Mouse (Mus musculus) midbrain, postnatal 0 days (tissue): ENCODE results near the gene Dbnl. TPM values are rescaled to one million over a fixed set of nuclear protein-coding genes. Genes with fewer than 3 reads are reported as not detected.

Experiments
- ATAC-seq: fragments of 200-750 bp; cut with Nextera tagmentation; 2 replicates; pipeline ENCODE4 v1.8.0; 2017; ENCODE audit warnings: moderate number of reproducible peaks, mild to moderate bottlenecking, moderate TSS enrichment, moderate library complexity; ENCODE audit not compliant: low FRiP score
- DNase-seq: peaks from one replicate; pipeline ENCODE4 v3.0.0-alpha.2; 2015; ENCODE audit warnings: low spot score
- H3K27ac ChIP-seq: fragments of 300-500 bp; sonication (generic); 2 replicates; pipeline ENCODE4 v1.5.1; 2014; ENCODE audit warnings: low read depth, mild to moderate bottlenecking, low read length, mixed read lengths
- H3K27me3 ChIP-seq: fragments of 300-500 bp; sonication (generic); 2 replicates; pipeline ENCODE4 v1.6.1; 2014; ENCODE audit warnings: low read length, control low read depth, mixed read lengths; ENCODE audit not compliant: insufficient read depth
- H3K36me3 ChIP-seq: fragments of 300-500 bp; sonication (generic); 2 replicates; pipeline ENCODE4 v1.6.1; 2014; ENCODE audit warnings: low read length, control low read depth, mixed read lengths; ENCODE audit not compliant: insufficient read depth
- H3K4me1 ChIP-seq: fragments of 300-500 bp; sonication (generic); 2 replicates; pipeline ENCODE4 v1.6.1; 2014; ENCODE audit warnings: mild to moderate bottlenecking, control low read depth, antibody characterized with exemption, low read length, mixed read lengths; ENCODE audit not compliant: insufficient read depth
- H3K4me2 ChIP-seq: fragments of 300-500 bp; sonication (generic); 2 replicates; pipeline ENCODE4 v1.6.1; 2014; ENCODE audit warnings: low read depth, mild to moderate bottlenecking, low read length, mixed read lengths; ENCODE audit not compliant: poor library complexity, severe bottlenecking
- H3K4me3 ChIP-seq: fragments of 300-500 bp; sonication (generic); 2 replicates; pipeline ENCODE4 v1.5.1; 2014; ENCODE audit warnings: low read depth, mild to moderate bottlenecking, low read length, moderate library complexity
- H3K9ac ChIP-seq: fragments of 300-500 bp; sonication (generic); replicated peaks from 2 replicates; pipeline ENCODE4 v1.6.1; 2014; ENCODE audit warnings: mild to moderate bottlenecking, low read length, moderate library complexity, mixed read lengths; ENCODE audit not compliant: poor library complexity, severe bottlenecking
- H3K9me3 ChIP-seq: fragments of 300-500 bp; sonication (generic); 2 replicates; pipeline ENCODE4 v1.6.1; 2016; ENCODE audit warnings: low read length, control low read depth
- CTCF ChIP-seq: IDR thresholded peaks from 2 replicates; pipeline ENCODE4 v1.5.1; 2016; ENCODE audit warnings: antibody characterized with exemption, mild to moderate bottlenecking
- WGBS: fragments of 180-500 bp; shearing (Covaris S2); extraction: QIAGEN DNeasy Blood & Tissue Kit; methylation state at CpG from one replicate; pipeline ENCODE4 v1.1.7; 2014; 5-methylcytosine and 5-hydroxymethylcytosine counted together
- polyA plus RNA-seq: library from polyadenylated mRNA; unstranded; fragments of >200 nt; fragmentation: Nextera tagmentation; extraction: Ambion mirVana; gene quantifications from 2 replicates; pipeline ENCODE4 v1.2.1, GENCODE M21; 2015
- total RNA-seq: library from RNA; depleted of rRNA; stranded (reverse); fragments of >200 nt; gene quantifications from 2 replicates; pipeline ENCODE4 v1.2.3, GENCODE M21; 2014

The Dbnl gene
- total and polyA plus RNA-seq, 2 experiments from 2014 or later = 82.2 to 135 TPM

DNA sequence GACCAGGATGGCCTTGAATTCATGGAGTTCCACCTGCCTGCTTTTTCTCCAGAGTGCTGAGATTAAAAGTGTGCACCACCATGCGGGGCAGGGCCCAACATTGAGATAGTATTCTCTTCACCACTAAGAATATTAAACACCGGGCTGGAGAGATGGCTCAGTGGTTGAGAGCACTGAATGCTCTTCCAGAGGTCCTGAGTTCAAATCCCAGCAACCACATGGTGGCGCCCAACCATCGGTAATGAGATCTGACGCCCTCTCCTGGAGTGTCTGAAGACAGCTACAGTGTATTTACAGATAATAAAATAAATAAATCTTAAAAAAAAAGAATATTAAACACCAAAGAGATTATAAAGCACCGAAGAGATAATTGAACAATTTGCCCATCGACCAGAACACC, 46.2 kb upstream of the Dbnl start:
- H3K4me1 ChIP-seq = 0 out of 2 replicates have a peak, but pooled peaks cover 4% of the 10 kb centered on the region
- no peak for DNase-seq
- no peaks in the 10 kb centered on the region for H3K27me3 ChIP-seq
- no peak overlapping the region for H3K27ac ChIP-seq
- H3K36me3 ChIP-seq = no peaks in the 10 kb centered on the region
- no peak overlapping the region for H3K4me2 ChIP-seq
- ATAC-seq = no peak
- H3K9ac ChIP-seq = no peak overlapping the region
- 79% methylated on average over 7 of the region's 7 CpGs for WGBS
- H3K4me3 ChIP-seq = no peak overlapping the region
- TF ChIP-seq CTCF = peak; percentile 47
- H3K9me3 ChIP-seq = no peaks in the 10 kb centered on the region

DNA sequence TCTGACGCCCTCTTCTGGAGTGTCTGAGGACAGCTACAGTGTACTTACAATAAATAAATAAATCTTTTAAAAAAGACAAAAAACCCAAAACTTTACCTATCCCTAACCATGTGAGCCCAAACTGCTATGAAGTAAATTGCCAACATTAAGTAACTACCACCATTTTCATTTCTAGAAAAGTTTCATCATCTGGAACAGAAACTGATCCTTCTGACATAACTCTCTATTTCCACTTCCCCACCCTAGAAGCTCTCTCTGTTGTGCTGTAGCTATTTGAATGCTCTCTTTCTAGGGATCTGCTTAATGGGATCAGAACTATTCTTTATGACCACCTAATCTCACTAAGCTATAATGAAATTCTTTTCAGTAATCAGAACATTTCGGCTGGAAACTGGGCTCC, 43.3 kb upstream of the Dbnl start:
- Histone ChIP-seq H3K4me2 (no peak overlapping the region), H3K36me3 (no peaks in the 10 kb centered on the region)
- no peak for TF ChIP-seq CTCF

GRCm38 (mm10) chr11:5753755-5754154, 34.5 kb upstream of the Dbnl start:
- 94% methylated on average over 2 of the region's 2 CpGs for WGBS

More for the DNA sequence above, 43.3 kb upstream of the Dbnl start:
- 0 out of 2 replicates have a peak, but pooled peaks cover 2% of the 10 kb centered on the region for H3K4me1 ChIP-seq
- H3K27ac ChIP-seq = no peak overlapping the region
- DNase-seq = no peak
- no peak overlapping the region for H3K4me3 ChIP-seq
- H3K27me3 ChIP-seq = no peaks in the 10 kb centered on the region
- ATAC-seq = no peak
- no peak overlapping the region for H3K9ac ChIP-seq
- H3K9me3 ChIP-seq = no peaks in the 10 kb centered on the region
- WGBS = 71% methylated on average over 2 of the region's 2 CpGs

GRCm38 (mm10) chr11:5761820-5762632, 26.3 kb upstream of the Dbnl start, which contains the start of gene Urgcp:
Gene Urgcp (minus strand): TSS chr11:5762376.
- Histone ChIP-seq H3K4me1 (0 out of 2 replicates have a peak, but pooled peaks cover 5% of the 10 kb centered on the region), H3K4me2 (peak within 1 kb of the TSS; percentile 79), H3K27me3 (no peaks in the 10 kb centered on the region), H3K27ac (peak within 1 kb of the TSS; percentile 92), H3K9ac (peak within 1 kb of the TSS; percentile 85), H3K36me3 (0 out of 2 replicates have a peak, but pooled peaks cover 2% of the 10 kb centered on the region), H3K4me3 (peak within 1 kb of the TSS; percentile 78), H3K9me3 (no peaks in the 10 kb centered on the region)
- peak; percentile 94 for DNase-seq
- peak; percentile 98 for ATAC-seq
- TF ChIP-seq CTCF = peak; percentile 8; the same call in 1 of the 2 replicates
- WGBS = under 1% methylated on average over 66 of the region's 68 CpGs

More at GRCm38 (mm10) chr11:5753755-5754154, 34.5 kb upstream of the Dbnl start:
- Histone ChIP-seq H3K36me3 (no peaks in the 10 kb centered on the region), H3K27me3 (no peaks in the 10 kb centered on the region), H3K9ac (no peak overlapping the region), H3K4me1 (no peaks in the 10 kb centered on the region), H3K27ac (no peak overlapping the region), H3K9me3 (0 out of 2 replicates have a peak, but pooled peaks cover 3% of the 10 kb centered on the region), H3K4me2 (no peak overlapping the region), H3K4me3 (no peak overlapping the region)
- no peak for TF ChIP-seq CTCF
- no peak for DNase-seq
- no peak for ATAC-seq

DNA sequence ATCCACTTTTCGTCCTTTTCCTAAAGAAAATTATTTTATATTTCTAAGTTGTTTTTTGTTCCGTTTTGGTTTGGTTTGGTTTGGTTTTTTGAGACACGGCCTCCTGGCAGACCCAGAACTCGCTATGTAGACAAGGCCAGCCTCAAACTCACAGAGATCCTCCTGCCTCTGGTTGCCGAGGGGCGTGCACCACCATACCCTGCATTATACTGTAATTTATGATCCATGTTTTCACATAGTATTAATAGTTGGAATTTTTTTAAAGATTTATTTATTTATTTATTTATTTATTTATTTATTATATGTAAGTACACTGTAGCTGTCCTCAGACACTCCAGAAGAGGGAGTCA, 25.7 kb upstream of the Dbnl start:
- H3K27me3 ChIP-seq = no peaks in the 10 kb centered on the region
- H3K36me3 ChIP-seq = 0 out of 2 replicates have a peak, but pooled peaks cover 2% of the 10 kb centered on the region
- ATAC-seq = peak; percentile 21; the same call in 1 of the 2 replicates
- no peak for TF ChIP-seq CTCF
- H3K4me1 ChIP-seq = 0 out of 2 replicates have a peak, but pooled peaks cover 5% of the 10 kb centered on the region
- peak overlapping the region; percentile 78 for H3K4me3 ChIP-seq
- no peak for DNase-seq
- H3K9me3 ChIP-seq = no peaks in the 10 kb centered on the region
- peak overlapping the region; percentile 79 for H3K4me2 ChIP-seq
- peak overlapping the region; percentile 92; the same call in 1 of the 2 replicates for H3K27ac ChIP-seq
- 0 out of 2 replicates have a peak overlapping the region, but pooled peaks have one; percentile 85 for H3K9ac ChIP-seq
- WGBS = 18% methylated on average over 6 of the region's 6 CpGs

- no peak overlapping the region for H3K9ac ChIP-seq
- no peaks in the 10 kb centered on the region for H3K4me1 ChIP-seq
- H3K27me3 ChIP-seq = no peaks in the 10 kb centered on the region
- 88% methylated on average over 6 of the region's 6 CpGs for whole genome bisulfite sequencing
- no peak overlapping the region for H3K4me3 ChIP-seq
- H3K4me2 ChIP-seq = no peak overlapping the region
- H3K36me3 ChIP-seq = peaks cover 15% of the 10 kb centered on the region; the same call in 1 of the 2 replicates
- ATAC-seq = no peak
- no peak overlapping the region for H3K27ac ChIP-seq
- H3K9me3 ChIP-seq = no peaks in the 10 kb centered on the region
- no peak for TF ChIP-seq CTCF
- no peak for DNase-seq
These were observed 22.3 kb upstream of the Dbnl start for GRCm38 (mm10) chr11:5766019-5766418.
